Mouse (Mus musculus): ENCODE data around the gene Tex44.

DNA sequence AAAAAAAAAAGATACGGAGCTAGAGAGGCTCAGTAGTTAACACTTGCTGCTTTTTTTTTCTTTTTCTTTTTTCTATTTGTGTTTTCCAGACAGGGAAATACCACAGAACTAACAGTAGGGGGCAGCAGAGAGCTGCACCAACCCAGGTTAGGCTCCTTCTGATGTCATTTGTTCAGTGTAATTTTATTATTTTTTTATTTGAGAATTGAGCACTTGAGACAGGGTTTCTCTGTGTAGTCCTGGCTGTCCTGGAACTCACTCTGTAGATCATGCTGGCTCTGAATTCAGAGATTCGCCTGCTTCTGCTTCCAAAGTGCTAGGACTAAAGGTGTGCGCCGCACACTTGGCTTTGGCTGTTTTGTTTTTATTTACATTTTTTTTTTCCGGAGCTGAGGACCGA lies 9.8 kb upstream of the Tex44 start:
- TF ChIP-seq POLR2A (IDR thresholded peaks at IDR 0.05; ENCODE audit: borderline replicate concordance, extremely low read depth, insufficient read depth, insufficient read length, poor library complexity, severe bottlenecking) (no peak), CTCF (IDR thresholded peaks at IDR 0.05; ENCODE audit: borderline replicate concordance, extremely low read depth, insufficient read depth, insufficient read length) (peak; percentile 77; the same call in 1 of the 2 replicates)
